Mouse (Mus musculus) embryonic facial prominence, embryonic 11.5 days (tissue): ENCODE measurements around the gene Wbp1. TPM values are rescaled to one million over a fixed set of nuclear protein-coding genes. Genes with fewer than 3 reads are reported as not detected.

Experiments used
- ATAC-seq: fragments of 200-750 bp; cut with Nextera tagmentation; replicated peaks from 2 replicates; pipeline ENCODE4 v1.8.0; 2017; ENCODE audit warnings: low read depth; ENCODE audit not compliant: insufficient number of reproducible peaks, low FRiP score, low TSS enrichment
- DNase-seq: peaks from one replicate; pipeline ENCODE4 v3.0.0-alpha.2; 2015; ENCODE audit warnings: low spot score
- H3K27ac ChIP-seq: fragments of 300-500 bp; sonication (generic); replicated peaks from 2 replicates; pipeline ENCODE4 v1.5.1; 2014; ENCODE audit warnings: mild to moderate bottlenecking, low read depth, low read length, control low read depth
- H3K27me3 ChIP-seq: fragments of 300-500 bp; sonication (generic); 2 replicates; pipeline ENCODE4 v1.6.1; 2014; ENCODE audit warnings: mild to moderate bottlenecking, low read length, moderate library complexity, mixed read lengths; ENCODE audit not compliant: control insufficient read depth, insufficient read depth
- H3K36me3 ChIP-seq: fragments of 300-500 bp; sonication (generic); replicated peaks from 2 replicates; pipeline ENCODE4 v1.6.1; 2014; ENCODE audit warnings: low read depth, mild to moderate bottlenecking, low read length, moderate library complexity, mixed read lengths; ENCODE audit not compliant: control insufficient read depth, insufficient read depth
- H3K4me1 ChIP-seq: fragments of 300-500 bp; sonication (generic); 2 replicates; pipeline ENCODE4 v1.6.1; 2014; ENCODE audit warnings: low read length, mixed read lengths; ENCODE audit not compliant: control insufficient read depth, insufficient read depth
- H3K4me2 ChIP-seq: fragments of 300-500 bp; sonication (generic); 2 replicates; pipeline ENCODE4 v1.6.1; 2014; ENCODE audit warnings: low read depth, mild to moderate bottlenecking, control low read depth, low read length, moderate library complexity
- H3K4me3 ChIP-seq: fragments of 300-500 bp; sonication (generic); 2 replicates; pipeline ENCODE4 v1.5.1; 2014; ENCODE audit warnings: low read depth, low read length, control low read depth
- H3K9ac ChIP-seq: fragments of 300-500 bp; sonication (generic); replicated peaks from 2 replicates; pipeline ENCODE4 v1.6.1; 2014; ENCODE audit warnings: mild to moderate bottlenecking, control low read depth, low read length
- H3K9me3 ChIP-seq: fragments of 300-500 bp; sonication (generic); replicated peaks from 2 replicates; pipeline ENCODE4 v1.6.1; 2016; ENCODE audit warnings: mild to moderate bottlenecking, low read length, inconsistent platforms, mixed read lengths; ENCODE audit not compliant: control insufficient read depth
- WGBS: fragments of 180-500 bp; shearing (Covaris S2); extraction: QIAGEN DNeasy Blood & Tissue Kit; methylation state at CpG from one replicate; pipeline ENCODE4 v1.1.7; 2014; 5-methylcytosine and 5-hydroxymethylcytosine counted together
- polyA plus RNA-seq: library from polyadenylated mRNA; unstranded; fragments of >200 nt; fragmentation: Nextera tagmentation; extraction: Ambion mirVana; gene quantifications from 2 replicates; pipeline ENCODE4 v1.2.1, GENCODE M21; 2014

Gene Wbp1
- polyA plus RNA-seq, 1 experiment from 2014 or later: 146 TPM

DNA sequence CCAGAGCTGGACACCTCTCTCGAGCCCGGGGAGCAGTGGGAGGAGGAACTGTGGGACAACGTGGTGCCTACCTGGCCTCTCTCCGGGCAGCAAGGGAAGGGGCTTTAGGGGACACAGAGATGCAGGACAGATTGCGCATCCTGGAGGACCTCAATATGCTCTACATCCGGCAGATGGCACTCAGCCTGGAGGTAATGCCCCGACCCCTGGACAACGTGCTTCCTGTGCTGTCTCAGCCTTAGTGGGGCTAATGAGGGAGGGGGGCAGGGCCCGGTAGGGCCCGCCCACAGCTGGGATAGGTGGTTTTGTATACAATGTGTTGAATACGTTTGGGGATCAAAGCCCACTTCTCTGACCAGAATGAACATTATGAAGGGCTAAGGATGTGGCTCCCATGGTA is 16.7 kb upstream of the Wbp1 start:
- H3K4me2 ChIP-seq: peak overlapping the region; percentile 88
- peak overlapping the region; percentile 99 for H3K27ac ChIP-seq
- under 1% methylated on average over 11 of the region's 11 CpGs for WGBS
- peak overlapping the region; percentile 50 for H3K4me3 ChIP-seq
- H3K27me3 ChIP-seq: no peaks in the 10 kb centered on the region
- H3K36me3 ChIP-seq: no peaks in the 10 kb centered on the region
- peak; percentile 73 for DNase-seq
- H3K9me3 ChIP-seq: no peaks in the 10 kb centered on the region
- ATAC-seq: peak; percentile 21
- H3K4me1 ChIP-seq: peaks cover 9% of the 10 kb centered on the region
- peak overlapping the region; percentile 76 for H3K9ac ChIP-seq

DNA sequence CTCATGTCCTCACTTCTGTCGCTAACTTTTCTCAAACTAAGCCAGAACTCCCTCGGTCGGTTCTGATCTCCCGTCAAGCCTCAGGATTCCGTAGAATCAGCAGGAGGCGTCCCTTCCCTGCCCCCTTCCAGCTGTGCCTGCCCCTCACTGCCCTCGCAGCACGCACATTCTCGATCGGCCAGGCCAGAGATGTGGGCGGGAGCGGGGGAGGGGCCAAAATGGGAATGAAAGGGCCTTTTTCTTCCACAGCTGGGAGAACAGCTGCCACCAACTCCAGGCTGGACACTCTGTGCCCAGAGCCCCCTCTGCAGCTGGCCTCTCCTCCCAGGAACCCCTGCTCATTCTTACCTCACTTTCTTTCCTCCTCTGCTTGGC is 16.2 kb upstream of the Wbp1 start:
- Histone ChIP-seq H3K4me3 (peak overlapping the region; percentile 50), H3K9me3 (no peaks in the 10 kb centered on the region), H3K4me1 (peaks cover 9% of the 10 kb centered on the region), H3K27me3 (no peaks in the 10 kb centered on the region), H3K9ac (peak overlapping the region; percentile 76), H3K36me3 (no peaks in the 10 kb centered on the region), H3K27ac (peak overlapping the region; percentile 99), H3K4me2 (peak overlapping the region; percentile 88)
- WGBS: under 1% methylated on average over 12 of the region's 12 CpGs
- ATAC-seq: peak; percentile 61
- peak; percentile 94 for DNase-seq

DNA sequence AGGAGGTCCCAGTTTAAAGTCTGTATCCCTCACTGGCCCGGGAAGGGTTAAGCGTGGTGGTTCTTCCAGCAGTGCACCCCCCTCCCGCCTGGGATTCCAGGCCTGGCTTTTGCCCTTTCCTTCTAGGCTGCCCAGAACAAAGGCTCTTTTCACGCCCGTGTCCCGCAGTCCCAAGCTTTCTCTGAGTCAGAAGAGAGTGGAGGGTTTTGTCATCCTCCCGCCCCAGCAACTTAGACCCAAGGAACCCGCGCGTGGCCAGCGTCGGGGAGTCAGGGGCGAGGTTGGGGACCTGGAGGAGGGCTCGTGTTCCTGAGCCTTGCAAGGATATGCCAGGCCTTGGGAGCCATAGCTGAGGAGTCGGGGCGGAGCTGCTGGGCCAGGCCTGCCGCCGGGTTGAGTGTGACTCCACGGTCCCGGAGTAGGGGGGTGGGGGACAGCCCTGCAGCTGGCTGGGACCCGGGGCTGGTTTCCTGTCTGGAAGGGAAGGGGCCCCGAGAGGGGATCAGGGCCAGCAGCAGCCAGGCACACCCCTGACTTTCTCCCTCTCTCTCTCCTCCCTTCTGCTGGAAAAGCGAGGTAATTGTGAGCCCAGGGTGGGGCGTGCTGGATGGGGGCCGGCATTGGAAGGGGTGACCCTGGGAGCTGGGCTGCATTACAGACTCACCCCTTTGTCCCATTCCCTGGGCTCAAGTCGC is 15.7 kb upstream of the Wbp1 start:
- H3K4me3 ChIP-seq: peak overlapping the region; percentile 50
- ATAC-seq (peak; percentile 79), DNase-seq (peak; percentile 87)
- peak overlapping the region; percentile 88 for H3K4me2 ChIP-seq
- H3K27me3 ChIP-seq: no peaks in the 10 kb centered on the region
- WGBS: under 1% methylated on average over 26 of the region's 26 CpGs
- H3K36me3 ChIP-seq: no peaks in the 10 kb centered on the region
- H3K9ac ChIP-seq: peak overlapping the region; percentile 76
- H3K9me3 ChIP-seq: no peaks in the 10 kb centered on the region
- H3K27ac ChIP-seq: peak overlapping the region; percentile 99
- H3K4me1 ChIP-seq: peaks cover 5% of the 10 kb centered on the region

DNA sequence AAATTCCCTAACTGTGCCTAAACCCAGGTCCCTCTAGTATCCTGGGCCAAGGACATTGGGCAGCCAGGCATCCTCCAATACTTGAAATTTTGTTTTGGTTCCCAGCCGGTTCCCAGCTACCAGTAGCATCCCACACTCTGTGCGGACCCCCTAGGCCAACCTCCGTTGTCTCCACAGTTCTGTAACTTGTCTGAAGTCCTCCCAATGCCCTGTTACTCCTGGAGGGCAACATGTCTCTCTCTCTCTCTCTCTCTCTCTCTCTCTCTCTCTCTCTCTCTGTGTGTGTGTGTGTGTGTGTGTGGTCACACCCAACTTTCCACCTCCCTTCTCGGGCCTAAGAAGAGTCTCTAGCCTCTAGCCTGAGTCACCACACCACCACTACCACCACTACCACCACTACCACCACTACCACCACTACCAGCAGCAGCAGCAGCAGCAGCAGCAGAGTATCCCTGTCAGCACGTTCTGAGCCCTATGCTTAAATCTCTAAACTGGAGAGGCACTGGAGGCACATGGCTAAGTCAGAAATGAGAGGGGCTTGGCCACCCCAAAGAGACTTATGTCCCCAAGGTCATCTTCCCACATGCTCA is 15.0 kb upstream of the Wbp1 start:
- ATAC-seq: 0 out of 2 replicates have a peak, but pooled peaks have one; percentile 0
- Histone ChIP-seq H3K9ac (peak overlapping the region; percentile 76), H3K4me1 (peaks cover 2% of the 10 kb centered on the region), H3K4me2 (peak overlapping the region; percentile 88), H3K4me3 (peak overlapping the region; percentile 50), H3K27ac (peak overlapping the region; percentile 99), H3K9me3 (no peaks in the 10 kb centered on the region), H3K27me3 (no peaks in the 10 kb centered on the region), H3K36me3 (no peaks in the 10 kb centered on the region)
- DNase-seq: no peak
- WGBS: 4% methylated on average over 5 of the region's 5 CpGs

DNA sequence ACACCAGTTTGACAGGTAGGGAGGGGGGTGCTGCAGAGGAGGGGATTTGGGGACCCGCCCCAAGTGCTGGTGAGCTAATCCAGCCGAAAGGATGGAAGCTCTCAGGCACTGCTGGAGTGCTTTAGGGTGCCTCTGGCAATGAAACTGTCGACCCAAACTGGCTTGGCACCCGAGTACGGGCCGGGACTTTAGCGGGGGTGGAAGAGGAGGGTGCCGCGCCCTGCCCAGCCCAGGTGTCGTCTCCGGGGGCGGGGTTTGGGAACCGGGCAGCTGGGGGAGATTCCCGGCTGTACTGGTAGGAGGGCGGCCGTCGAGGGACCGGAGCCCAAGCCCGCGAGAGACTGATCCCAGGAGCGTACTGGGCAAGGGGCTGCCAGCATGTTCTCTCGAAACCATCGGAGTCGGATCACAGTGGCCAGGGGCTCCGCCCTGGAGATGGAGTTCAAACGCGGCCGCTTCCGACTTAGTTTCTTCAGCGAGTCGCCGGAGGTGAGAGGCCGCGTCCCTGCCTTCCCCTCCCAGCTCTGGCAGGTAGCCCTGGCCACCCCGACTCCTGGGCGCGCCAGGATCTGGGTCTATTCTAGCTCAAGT is 14.3 kb upstream of the Wbp1 start:
- peaks cover 2% of the 10 kb centered on the region for H3K4me1 ChIP-seq
- peak overlapping the region; percentile 76 for H3K9ac ChIP-seq
- ATAC-seq (no peak), DNase-seq (no peak)
- no peaks in the 10 kb centered on the region for H3K27me3 ChIP-seq
- no peaks in the 10 kb centered on the region for H3K36me3 ChIP-seq
- H3K9me3 ChIP-seq: no peaks in the 10 kb centered on the region
- WGBS: 3% methylated on average over 37 of the region's 37 CpGs
- peak overlapping the region; percentile 88 for H3K4me2 ChIP-seq
- peak overlapping the region; percentile 50 for H3K4me3 ChIP-seq
- peak overlapping the region; percentile 56; the same call in 1 of the 2 replicates for H3K27ac ChIP-seq

DNA sequence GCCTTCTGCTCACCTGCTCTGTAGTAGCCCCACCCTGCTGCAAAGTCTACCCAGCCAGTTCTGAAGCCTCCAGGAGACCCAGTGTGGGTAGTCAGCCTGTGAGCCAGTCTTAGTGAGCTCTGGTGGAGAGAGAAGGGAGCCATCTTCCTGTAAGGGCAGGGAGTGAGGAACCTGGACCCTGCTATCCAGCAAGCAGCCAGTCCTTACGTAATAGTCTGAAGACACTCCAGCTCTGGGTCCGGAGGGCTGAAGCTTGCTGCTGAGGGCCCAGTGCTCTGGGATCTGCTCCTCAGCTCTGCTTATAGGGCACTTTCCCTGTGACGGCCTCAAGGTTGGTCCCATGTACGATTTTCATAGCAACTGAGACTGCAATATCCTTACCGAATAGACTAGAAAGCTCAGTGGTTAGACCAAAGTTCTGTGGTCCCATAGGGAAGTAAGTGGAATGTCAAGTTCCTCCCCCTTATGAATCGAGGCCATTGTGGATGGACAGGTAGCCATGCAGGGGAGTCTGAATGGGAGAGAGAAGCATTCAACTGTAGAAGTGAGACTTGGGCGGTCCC is 13.7 kb upstream of the Wbp1 start, which contains the start of gene Rtkn:
Rtkn (plus strand) TSS at position 513 of the 563 bp plus-strand sequence.
- H3K4me2 ChIP-seq: peak within 1 kb of the TSS; percentile 88
- ATAC-seq (no peak), DNase-seq (no peak)
- H3K36me3 ChIP-seq: no peaks in the 10 kb centered on the region
- peak within 1 kb of the TSS; percentile 76 for H3K9ac ChIP-seq
- H3K4me1 ChIP-seq: peaks cover 2% of the 10 kb centered on the region
- H3K4me3 ChIP-seq: peak within 1 kb of the TSS; percentile 50
- 59% methylated on average over 7 of the region's 7 CpGs for WGBS
- H3K27ac ChIP-seq: peak within 1 kb of the TSS; percentile 99
- H3K27me3 ChIP-seq: no peaks in the 10 kb centered on the region
- H3K9me3 ChIP-seq: no peaks in the 10 kb centered on the region

DNA sequence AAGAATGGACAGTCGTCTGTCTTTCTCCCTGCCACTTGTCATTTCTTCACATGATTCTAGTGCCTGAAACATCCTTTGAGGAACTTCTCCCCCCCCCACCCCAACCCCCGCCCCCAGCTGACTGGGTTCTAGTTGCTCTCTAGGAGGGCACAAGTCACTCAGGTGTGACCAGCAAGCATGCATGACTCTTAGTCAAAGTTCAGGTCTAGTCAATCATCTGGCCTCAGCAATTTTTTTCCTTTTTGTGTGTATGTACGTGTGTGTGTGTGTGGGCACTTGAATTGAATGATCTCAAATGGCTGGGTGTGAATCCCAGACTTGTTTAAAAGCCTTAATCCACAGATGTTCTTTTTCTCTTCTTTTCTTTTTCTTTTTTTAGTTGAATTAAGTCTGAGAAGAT is 12.9 kb upstream of the Wbp1 start:
- Histone ChIP-seq H3K36me3 (no peaks in the 10 kb centered on the region), H3K4me2 (no peak overlapping the region), H3K9ac (no peak overlapping the region), H3K9me3 (no peaks in the 10 kb centered on the region), H3K4me3 (no peak overlapping the region), H3K4me1 (peaks cover 2% of the 10 kb centered on the region), H3K27me3 (no peaks in the 10 kb centered on the region), H3K27ac (no peak overlapping the region)
- DNase-seq (no peak), ATAC-seq (no peak)
- 80% methylated on average over 3 of the region's 3 CpGs for WGBS
